Mouse (Mus musculus): ENCODE data around the gene Myrfl. TPM values are rescaled to one million over a fixed set of nuclear protein-coding genes. Genes with fewer than 3 reads are reported as not detected.

Myrfl gene
- polyA plus RNA-seq, 1 experiment, result 0.12 TPM

DNA sequence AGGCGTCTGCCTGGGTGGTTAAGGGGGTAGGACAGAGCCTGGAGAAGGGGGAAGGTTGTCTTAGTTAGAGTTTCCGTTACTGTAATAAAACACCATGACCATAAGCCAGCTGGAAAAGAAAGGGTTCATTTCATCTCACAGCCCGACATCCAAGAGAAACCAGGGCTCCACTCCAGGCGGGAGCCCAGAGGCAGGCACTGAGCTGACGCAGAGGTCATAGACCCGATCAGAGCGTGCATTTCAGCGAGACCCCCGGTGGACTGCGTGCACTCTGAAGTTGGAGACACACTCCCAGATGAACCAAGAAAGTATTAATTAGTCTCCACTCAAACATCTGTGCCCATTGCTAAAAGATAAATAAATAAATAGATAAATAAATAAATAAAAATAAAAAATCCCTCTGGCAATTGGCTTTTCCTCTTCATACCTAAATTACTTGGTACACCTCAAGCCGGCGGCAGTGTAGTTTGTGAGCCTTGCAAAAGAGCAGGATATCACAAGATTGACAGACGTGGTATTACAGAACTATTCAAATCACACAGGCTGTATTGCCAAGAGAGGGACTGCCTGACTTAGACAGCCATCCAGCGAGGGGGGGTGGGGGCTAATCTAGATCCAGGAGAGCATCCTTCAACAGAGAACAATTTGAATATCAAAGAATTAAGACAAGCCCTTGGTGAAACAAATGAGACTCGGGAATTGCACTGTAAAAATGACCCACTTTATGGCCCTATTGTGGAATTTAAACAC is 81.2 kb downstream of the Myrfl start:
- 81% methylated on average over 15 of the region's 15 CpGs for WGBS

GRCm38 (mm10) chr10:116813150-116813549 is 83.6 kb downstream of the Myrfl start:
- H3K27ac ChIP-seq (ENCODE audit: control insufficient read depth, insufficient read depth, low read length), result no peak overlapping the region
- WGBS, result 93% methylated on average over 9 of the region's 9 CpGs
- TF ChIP-seq CTCF (IDR thresholded peaks at IDR 0.05; ENCODE audit: borderline replicate concordance, control insufficient read depth, extremely low read depth, insufficient read depth, low read length, poor library complexity), result no peak
- no peak for TF ChIP-seq POLR2A (IDR thresholded peaks at IDR 0.05; ENCODE audit: control insufficient read depth, extremely low read depth, insufficient read depth, low read length, poor library complexity)
- no peaks in the 10 kb centered on the region for H3K36me3 ChIP-seq (ENCODE audit: control insufficient read depth, insufficient read depth, low read length)
- DNase-seq, result no peak
- H3K4me3 ChIP-seq (ENCODE audit: control insufficient read depth, insufficient read depth, low read length), result no peak overlapping the region
- no peaks in the 10 kb centered on the region for H3K27me3 ChIP-seq (ENCODE audit: control insufficient read depth, insufficient read depth, low read length)
- no peaks in the 10 kb centered on the region for H3K4me1 ChIP-seq (replicated peaks; ENCODE audit: control insufficient read depth, insufficient read depth, low read length)

More for the DNA sequence above, 81.2 kb downstream of the Myrfl start:
- Histone ChIP-seq H3K27me3 (ENCODE audit: control insufficient read depth, insufficient read depth, low read length) (no peaks in the 10 kb centered on the region), H3K4me3 (ENCODE audit: control insufficient read depth, insufficient read depth, low read length) (no peak overlapping the region), H3K36me3 (ENCODE audit: control insufficient read depth, insufficient read depth, low read length) (no peaks in the 10 kb centered on the region), H3K27ac (ENCODE audit: control insufficient read depth, insufficient read depth, low read length) (no peak overlapping the region), H3K4me1 (replicated peaks; ENCODE audit: control insufficient read depth, insufficient read depth, low read length) (no peaks in the 10 kb centered on the region)
- no peak for TF ChIP-seq CTCF (IDR thresholded peaks at IDR 0.05; ENCODE audit: borderline replicate concordance, control insufficient read depth, extremely low read depth, insufficient read depth, low read length, poor library complexity)
- no peak for DNase-seq

- Histone ChIP-seq H3K27me3 (ENCODE audit: control insufficient read depth, insufficient read depth, low read length) (no peaks in the 10 kb centered on the region), H3K4me3 (ENCODE audit: control insufficient read depth, insufficient read depth, low read length) (no peak overlapping the region), H3K4me1 (replicated peaks; ENCODE audit: control insufficient read depth, insufficient read depth, low read length) (no peaks in the 10 kb centered on the region), H3K27ac (ENCODE audit: control insufficient read depth, insufficient read depth, low read length) (no peak overlapping the region), H3K36me3 (ENCODE audit: control insufficient read depth, insufficient read depth, low read length) (no peaks in the 10 kb centered on the region)
- no peak for DNase-seq
- TF ChIP-seq POLR2A (IDR thresholded peaks at IDR 0.05; ENCODE audit: control insufficient read depth, extremely low read depth, insufficient read depth, low read length, poor library complexity) (no peak), CTCF (IDR thresholded peaks at IDR 0.05; ENCODE audit: borderline replicate concordance, control insufficient read depth, extremely low read depth, insufficient read depth, low read length, poor library complexity) (no peak)
- WGBS, result 90% methylated on average over 15 of the region's 15 CpGs
Observed at GRCm38 (mm10) chr10:116810738-116811137, 86.0 kb downstream of the Myrfl start.

- H3K27ac ChIP-seq (ENCODE audit: control insufficient read depth, insufficient read depth, low read length), result no peak overlapping the region
- no peak for DNase-seq
- no peaks in the 10 kb centered on the region for H3K4me1 ChIP-seq (replicated peaks; ENCODE audit: control insufficient read depth, insufficient read depth, low read length)
- WGBS, result 90% methylated on average over 9 of the region's 9 CpGs
- no peaks in the 10 kb centered on the region for H3K36me3 ChIP-seq (ENCODE audit: control insufficient read depth, insufficient read depth, low read length)
- H3K4me3 ChIP-seq (ENCODE audit: control insufficient read depth, insufficient read depth, low read length), result no peak overlapping the region
- TF ChIP-seq CTCF (IDR thresholded peaks at IDR 0.05; ENCODE audit: borderline replicate concordance, control insufficient read depth, extremely low read depth, insufficient read depth, low read length, poor library complexity) (no peak), POLR2A (IDR thresholded peaks at IDR 0.05; ENCODE audit: control insufficient read depth, extremely low read depth, insufficient read depth, low read length, poor library complexity) (no peak)
- no peaks in the 10 kb centered on the region for H3K27me3 ChIP-seq (ENCODE audit: control insufficient read depth, insufficient read depth, low read length)
Observed at GRCm38 (mm10) chr10:116809383-116809782, 87.3 kb downstream of the Myrfl start.

DNA sequence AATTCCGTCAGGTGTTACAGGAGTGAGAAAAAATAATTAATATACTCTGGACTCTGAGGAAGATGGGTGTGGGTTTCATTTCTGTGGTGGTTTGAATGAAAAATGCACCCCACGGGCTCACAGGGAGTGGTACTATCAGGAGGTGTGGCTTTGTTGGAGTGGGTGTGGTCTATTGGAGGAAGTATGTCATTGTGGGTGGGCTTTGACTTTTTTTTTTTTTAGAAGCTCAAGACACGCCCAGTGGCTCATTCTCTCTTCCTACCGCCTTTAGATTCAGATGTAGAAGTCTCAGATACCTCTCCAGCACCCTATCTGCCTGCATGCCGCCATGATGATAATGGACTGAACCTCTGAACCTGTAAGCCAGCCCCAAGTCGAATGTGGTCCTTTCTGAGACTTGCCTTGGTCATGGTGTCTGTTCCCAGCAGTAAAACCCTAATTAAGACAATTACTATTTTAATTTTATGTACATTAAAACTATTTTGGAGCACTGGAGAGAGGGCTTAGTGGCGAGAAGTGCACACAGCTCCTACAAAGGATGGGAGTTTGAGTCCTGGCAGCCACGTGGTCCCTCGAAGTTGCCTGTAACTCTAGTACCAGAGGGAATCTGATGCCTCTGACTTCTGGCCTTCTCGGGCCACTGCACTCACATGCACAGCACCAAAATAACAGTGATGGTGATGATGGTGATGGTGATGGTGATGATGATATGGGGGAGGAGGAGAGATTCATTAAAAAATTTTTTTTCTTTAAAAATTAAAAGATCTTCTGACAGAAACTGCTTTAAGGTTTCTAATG is 88.0 kb downstream of the Myrfl start:
- no peaks in the 10 kb centered on the region for H3K27me3 ChIP-seq (ENCODE audit: control insufficient read depth, insufficient read depth, low read length)
- TF ChIP-seq CTCF (IDR thresholded peaks at IDR 0.05; ENCODE audit: borderline replicate concordance, control insufficient read depth, extremely low read depth, insufficient read depth, low read length, poor library complexity) (no peak), POLR2A (IDR thresholded peaks at IDR 0.05; ENCODE audit: control insufficient read depth, extremely low read depth, insufficient read depth, low read length, poor library complexity) (no peak)
- H3K27ac ChIP-seq (ENCODE audit: control insufficient read depth, insufficient read depth, low read length), result no peak overlapping the region
- H3K4me3 ChIP-seq (ENCODE audit: control insufficient read depth, insufficient read depth, low read length), result no peak overlapping the region
- H3K36me3 ChIP-seq (ENCODE audit: control insufficient read depth, insufficient read depth, low read length), result no peaks in the 10 kb centered on the region
- no peaks in the 10 kb centered on the region for H3K4me1 ChIP-seq (replicated peaks; ENCODE audit: control insufficient read depth, insufficient read depth, low read length)
- no peak for DNase-seq
- WGBS, result 89% methylated on average over 10 of the region's 10 CpGs

DNA sequence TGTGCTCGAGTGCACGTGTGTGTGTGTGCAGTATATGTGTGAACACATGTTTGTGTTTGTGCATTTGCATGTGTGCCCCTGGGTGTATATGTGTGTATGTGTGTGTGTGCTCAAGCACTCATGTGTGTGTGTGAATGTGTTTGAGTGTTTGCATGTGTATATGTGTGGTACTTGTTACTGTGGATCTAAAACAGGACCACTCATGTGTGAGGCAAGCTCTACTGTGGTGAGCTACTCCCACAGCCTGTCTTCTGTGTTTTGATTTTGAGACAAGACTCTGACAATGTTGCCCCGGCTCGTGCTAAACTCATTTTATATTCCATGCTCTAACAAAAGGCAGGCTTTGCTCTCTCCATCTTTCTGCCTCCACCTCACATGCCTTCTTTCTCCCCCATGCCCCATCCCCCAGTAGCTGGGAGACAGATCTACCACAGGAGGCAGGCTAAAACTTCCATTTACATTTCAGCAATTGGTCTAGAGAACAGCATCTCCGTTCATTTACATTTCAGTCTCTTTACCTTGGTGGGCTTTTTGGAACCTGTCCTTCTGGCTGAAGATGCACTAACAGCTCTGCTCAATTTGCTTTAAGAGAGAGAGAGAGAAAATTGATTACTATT is 94.4 kb downstream of the Myrfl start:
- Histone ChIP-seq H3K36me3 (ENCODE audit: control insufficient read depth, insufficient read depth, low read length) (no peaks in the 10 kb centered on the region), H3K4me1 (replicated peaks; ENCODE audit: control insufficient read depth, insufficient read depth, low read length) (no peaks in the 10 kb centered on the region), H3K4me3 (ENCODE audit: control insufficient read depth, insufficient read depth, low read length) (no peak overlapping the region), H3K27ac (ENCODE audit: control insufficient read depth, insufficient read depth, low read length) (no peak overlapping the region), H3K27me3 (ENCODE audit: control insufficient read depth, insufficient read depth, low read length) (no peaks in the 10 kb centered on the region)
- WGBS, result 85% methylated on average over 5 of the region's 5 CpGs
- DNase-seq, result no peak
- TF ChIP-seq POLR2A (IDR thresholded peaks at IDR 0.05; ENCODE audit: control insufficient read depth, extremely low read depth, insufficient read depth, low read length, poor library complexity) (no peak), CTCF (IDR thresholded peaks at IDR 0.05; ENCODE audit: borderline replicate concordance, control insufficient read depth, extremely low read depth, insufficient read depth, low read length, poor library complexity) (no peak)
